Mouse (Mus musculus) cerebellum, postnatal 10 days (tissue): ENCODE measurements around the gene B430306N03Rik.
A peak's percentile ranks its signal among the peaks of the same experiment; 100 is the strongest.
"Not testable (repeated sequence)": the region's sequence is repeated elsewhere in the genome, so short reads cannot be mapped to it uniquely, and the experiment has no call there.

ENCODE experiments used
- DNase-seq, 2 experiments: peaks; one replicate each; pipeline ENCODE4 v3.0.0; 2021; ENCODE audit warnings: mixed read lengths in 2 of 2

B430306N03Rik gene

DNA sequence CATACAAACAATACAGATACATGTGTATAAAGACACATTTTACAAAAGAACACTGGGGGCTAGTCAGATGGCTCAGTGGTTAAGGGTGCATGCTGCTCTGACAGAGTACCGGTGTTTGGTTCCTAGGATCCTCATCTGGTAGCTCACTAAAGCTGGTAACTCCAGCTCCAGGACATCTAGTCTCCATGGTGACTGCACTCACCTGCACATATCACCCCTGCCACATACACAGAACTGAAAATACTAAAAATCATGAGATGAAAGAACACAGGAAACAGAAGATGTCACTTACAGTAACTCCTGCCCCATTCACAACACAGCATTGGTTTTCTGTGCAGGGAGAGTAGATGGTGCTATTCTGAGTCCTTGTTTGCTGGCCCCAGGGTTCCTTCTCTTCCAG lies 2.7 kb downstream of the B430306N03Rik start:
- DNase-seq, result no peak

DNA sequence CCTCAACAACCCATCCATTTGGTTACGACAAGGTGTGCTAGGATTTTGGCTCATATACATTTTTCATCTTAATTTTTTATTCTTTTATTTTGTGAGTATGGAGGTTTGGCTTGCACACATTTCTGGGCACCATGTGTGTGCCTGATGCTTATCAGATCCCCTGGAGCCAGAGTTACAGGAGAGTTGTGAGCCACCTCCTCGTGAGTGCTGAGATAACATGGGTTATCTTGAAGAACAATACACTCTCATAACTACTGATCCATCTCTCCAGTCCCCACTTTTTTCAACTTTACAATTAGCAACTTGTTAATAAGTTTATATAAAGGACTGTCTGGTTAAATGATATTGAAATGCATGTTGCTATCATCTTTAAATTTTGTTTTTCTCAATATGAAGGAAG lies 5.3 kb downstream of the B430306N03Rik start:
- DNase-seq, result no peak

DNA sequence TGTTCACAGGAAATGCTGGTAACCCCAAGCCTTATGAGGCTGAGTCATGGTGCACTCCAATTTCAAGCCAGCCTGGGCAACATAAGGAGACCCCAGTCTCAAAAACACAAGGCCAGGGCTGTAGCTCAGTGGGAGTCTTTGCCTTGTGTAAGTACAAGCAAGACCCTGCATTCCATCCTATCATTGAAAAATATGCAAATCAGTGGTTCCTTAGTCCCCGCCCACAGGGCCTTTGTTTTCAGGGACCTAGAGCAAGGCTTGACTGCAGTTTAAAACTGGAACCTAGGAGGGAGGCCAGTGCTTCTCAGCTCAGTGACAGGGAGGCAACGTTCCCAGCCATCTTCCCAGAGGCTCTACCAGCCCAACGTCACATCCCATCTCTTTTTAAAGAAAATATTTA lies 7.3 kb downstream of the B430306N03Rik start:
- DNase-seq, result no peak

DNA sequence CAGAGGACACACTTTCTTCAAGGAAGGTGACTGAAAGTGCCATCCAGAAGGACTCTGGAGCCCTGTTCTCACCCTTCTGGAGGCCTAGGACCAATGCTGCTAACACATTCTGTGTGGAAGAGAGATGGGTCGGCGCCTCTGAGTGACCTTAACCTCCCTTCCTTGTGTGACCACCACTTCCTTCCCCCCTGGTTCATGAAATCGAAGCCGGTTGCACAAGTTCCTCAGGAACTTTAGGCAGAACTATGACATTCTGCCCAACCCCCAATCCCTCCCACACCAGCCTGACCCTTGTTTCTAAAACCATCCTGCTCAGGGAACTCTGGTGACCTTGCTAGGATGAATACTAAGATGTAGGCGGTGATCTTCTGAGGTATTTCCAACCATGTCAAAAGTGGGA lies 8.3 kb downstream of the B430306N03Rik start:
- no peak for DNase-seq

DNA sequence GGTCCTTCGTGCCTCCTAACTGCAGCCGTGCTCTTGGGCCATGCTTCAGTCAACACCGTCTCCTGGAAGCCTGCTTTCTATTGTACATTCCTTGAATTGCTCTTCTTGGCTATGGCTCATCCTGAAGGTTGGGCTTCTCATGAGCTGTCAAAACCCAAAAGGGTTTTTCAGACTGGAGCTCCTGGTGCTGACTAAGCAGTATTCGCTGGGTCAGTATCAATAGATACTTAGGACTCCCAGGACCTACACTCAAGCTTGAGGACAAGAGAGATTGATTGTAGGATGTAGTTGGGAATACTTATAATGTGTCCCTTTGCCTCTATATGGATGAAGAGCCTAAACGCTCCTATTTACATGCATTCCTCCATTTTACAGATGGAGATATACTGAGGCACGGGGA lies 9.2 kb downstream of the B430306N03Rik start:
- no peak for DNase-seq

DNA sequence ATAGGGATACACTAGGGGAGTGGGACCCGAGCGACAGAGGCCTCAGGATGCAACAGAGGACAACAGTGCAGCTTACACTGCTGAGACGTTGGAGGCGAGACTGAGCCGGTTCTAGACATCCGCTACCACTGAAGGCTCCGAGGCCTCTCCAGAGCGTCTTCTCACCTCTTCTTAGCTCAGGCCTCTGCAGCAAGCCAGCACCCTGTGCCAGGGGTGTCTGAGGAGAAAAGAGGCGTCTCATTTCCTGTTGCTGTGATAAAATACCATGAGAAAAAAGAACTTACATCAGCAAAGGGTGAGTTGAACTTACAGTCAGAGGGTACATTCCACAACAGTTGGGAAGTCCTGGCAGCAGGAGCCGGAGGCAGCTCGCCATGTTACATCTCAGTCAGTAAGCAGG lies 9.7 kb downstream of the B430306N03Rik start:
- no peak for DNase-seq

DNA sequence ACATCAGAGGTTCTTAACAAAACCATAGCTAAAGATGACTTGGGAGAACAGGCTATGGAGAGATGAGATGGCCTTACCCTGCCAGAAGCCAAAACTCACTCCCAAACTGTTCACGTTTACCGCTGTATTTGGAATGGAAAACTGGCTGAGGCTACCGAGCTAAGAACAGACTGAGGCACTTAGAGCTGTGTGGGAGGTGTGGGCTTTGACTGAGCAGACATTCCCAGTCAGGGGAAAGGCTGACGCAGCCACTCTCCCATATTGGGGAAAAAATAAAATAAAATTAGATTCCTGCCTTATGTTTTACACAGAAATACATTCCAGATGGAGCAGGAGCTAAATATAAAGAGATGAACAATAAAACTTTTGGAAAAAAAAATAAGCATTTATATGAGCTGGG lies 10.7 kb downstream of the B430306N03Rik start:
- no peak for DNase-seq

DNA sequence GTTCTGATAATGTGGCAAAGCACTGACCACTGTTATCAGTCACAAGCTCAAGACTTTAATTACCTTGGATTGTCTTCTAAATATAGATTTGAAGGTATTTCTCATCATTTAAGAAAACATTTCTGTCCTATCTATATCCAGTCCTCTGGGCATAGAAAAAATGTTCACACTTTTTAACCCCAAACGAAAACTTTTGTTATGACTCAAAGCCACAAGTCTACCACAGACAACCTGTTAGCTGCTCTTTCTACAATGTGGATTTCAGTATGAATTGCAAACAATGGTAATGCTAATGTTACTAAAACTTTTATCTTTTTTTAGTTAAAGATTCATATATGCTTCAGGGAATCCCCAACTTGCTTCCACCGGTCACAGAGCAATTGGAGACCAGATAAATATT lies 16.6 kb downstream of the B430306N03Rik start:
- DNase-seq, result no peak

DNA sequence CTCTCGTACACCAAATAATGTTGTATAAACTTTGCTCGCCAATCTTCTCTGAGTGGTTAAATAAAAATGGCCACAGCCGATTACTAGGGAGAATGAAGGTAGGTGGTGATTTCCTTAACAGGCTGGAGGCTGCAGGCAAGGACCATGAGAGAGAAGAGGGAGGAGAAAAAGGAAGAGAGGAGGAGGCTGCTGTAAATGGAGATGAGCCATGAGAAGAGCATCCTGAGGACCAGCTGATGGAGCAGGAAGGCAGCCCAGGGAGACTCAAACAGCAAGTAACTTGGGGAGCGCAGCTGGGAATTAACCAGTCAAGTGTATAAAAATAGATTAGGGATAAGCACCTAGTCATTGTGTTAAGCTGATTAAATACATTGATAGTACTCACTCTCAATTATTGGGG lies 18.2 kb downstream of the B430306N03Rik start:
- no peak for DNase-seq

DNA sequence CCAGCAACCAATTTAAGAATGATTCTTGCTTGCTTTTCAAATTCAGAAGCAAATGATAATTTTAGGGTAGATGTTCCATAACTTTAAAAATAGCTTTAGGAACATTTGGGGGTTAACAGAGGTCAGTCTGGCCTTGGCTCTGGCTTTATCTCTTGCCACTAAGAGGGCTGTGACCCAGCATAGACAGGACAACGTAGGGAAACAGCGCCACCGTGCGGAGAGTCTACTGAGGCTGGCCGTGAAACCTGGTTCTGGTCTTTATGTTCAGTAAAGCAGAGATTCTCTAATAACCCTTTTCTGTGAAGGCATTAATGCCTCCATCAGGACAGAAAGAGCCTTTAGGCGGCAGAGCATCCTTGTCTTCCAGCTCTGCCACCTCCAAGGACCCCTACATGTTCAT lies 20.9 kb downstream of the B430306N03Rik start:
- DNase-seq, result peak; percentile 91 to 94

DNA sequence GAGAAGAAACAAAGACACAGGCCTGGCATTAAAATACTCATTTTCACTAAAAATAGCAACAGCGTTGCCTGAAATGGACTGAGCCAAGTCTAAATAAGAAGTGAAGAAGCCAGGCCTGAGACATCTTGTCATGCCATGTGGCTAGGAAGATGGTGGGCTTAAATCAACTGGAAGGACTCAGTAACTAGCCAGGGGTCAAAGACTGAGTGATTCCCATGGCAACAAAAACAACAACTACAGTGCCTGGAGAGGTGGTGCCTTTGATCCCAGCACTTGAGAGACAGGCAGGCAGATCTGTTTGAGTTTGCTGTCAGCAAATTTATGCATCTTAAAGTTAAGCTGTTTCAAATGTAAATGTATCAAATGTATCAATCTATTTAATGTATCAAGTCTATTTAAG lies 24.3 kb downstream of the B430306N03Rik start:
- DNase-seq, result no peak

DNA sequence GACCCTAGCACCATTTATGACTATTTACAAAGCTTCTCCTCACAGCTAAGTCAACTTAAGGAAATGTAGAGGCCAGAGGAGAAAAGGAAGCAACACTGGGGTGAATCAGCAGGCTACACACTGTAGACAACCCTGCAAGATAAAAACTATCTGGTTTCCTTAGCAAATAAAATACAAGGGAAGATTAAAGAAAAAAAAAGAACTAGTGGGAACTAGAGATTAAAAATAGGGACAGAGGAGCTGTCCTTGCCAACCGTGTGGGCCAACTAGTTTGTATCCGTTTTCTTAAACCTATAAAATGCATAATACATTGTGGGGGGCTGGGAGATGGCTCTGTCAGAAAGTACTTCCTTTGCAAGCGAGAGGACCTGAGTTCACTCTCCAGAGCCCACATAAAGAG lies 26.0 kb downstream of the B430306N03Rik start:
- no peak for DNase-seq

DNA sequence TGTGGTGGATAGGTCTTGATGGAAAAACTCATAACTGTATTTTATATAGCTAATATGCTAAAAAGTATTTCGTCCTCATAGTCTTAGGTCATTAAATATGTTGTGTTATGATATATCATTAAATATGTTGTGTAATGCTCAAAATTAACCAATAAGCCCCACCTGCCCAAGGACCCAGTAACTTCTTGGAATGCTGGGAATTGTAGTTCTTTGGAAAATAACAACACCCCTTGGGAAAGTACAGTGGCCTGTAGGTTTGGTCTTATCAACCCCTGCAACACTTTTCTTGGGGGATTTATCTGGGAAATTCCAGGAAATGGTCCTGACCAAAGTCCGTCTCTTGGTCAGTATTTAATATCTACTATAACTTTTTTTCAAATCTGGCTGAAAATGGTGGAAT lies 27.1 kb downstream of the B430306N03Rik start:
- no peak for DNase-seq

DNA sequence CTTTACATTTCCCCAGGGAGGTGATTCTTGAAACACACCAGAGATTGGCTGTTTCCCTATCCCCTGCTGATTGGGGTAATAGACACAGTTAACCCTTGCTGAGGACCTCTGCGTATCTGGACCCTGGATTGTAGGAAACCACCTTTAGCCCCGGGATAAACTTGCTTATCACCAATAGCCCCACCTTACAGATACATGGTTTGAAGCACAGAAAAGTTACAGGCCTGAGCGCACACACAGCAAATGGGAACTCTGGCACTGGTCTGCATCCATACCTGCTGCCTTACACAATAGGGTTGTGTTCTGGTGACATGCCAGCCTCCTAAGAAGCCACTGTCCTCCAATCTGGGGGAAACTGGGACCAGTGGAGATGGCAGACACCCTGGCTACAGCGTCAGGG lies 29.9 kb downstream of the B430306N03Rik start:
- DNase-seq, result no peak

DNA sequence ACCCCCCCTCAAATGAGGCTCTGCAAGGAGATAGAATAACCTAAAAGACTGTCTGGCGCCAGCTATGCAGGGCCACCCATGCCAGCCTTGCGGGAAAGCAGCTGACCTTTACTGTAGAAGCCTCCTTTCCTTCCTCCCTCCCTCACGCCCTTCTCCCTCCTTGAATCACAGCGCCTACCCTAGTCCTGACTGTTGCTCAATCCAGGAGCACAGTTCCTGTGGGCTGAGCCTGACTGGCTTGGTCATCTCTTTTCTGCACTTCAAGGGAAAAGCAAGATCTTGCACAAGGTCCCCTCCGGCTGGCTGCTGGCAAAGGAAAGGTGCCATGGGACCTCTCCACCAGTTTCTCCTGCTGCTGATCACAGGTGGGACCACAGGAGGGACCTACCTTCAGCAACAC lies 30.3 kb downstream of the B430306N03Rik start, which contains the start of gene Trem2:
Trem2 (plus strand) TSS at position 171 of the 400 bp plus-strand sequence.
- peak in 1 of 2 experiments; percentile 16 for DNase-seq

DNA sequence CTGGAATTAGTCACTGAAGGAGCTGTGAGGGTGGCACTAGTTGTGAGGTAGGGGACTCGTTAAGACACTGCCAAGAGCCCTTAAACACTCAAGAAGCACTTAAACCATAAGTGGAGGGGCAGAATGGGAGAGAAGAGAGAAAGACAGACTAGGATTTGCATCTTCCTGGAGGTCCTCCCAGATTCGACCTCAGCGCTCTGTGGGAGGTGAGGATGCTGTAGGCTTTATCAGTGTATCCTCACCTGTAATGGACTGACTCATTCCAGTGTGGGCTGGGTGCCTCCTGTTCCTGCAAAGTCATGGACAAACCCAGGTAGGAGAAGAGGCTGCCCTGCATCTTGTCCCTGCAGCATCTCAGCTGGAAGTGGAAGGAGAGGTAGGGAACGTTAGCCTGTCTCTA lies 30.9 kb downstream of the B430306N03Rik start:
- DNase-seq, result no peak

DNA sequence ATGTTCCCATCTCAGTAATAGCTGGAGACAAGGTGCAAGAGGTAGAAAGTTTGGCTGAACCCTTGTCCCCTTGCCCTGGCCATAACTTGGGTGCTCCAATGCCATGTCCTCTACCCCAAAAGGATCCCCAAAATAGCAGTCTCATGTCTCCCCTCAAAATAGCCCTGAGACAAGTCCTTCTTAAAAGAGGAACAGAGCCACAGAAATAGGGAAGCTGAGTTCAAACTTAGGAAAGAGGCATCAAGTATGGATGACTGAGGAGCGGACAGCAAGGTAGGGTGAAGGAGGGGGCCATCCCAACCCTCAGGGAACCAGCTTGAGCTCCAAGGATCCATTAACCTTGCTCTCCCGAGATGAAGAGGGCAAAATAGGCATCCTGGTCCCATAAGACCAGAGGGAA lies 31.3 kb downstream of the B430306N03Rik start:
- no peak for DNase-seq

DNA sequence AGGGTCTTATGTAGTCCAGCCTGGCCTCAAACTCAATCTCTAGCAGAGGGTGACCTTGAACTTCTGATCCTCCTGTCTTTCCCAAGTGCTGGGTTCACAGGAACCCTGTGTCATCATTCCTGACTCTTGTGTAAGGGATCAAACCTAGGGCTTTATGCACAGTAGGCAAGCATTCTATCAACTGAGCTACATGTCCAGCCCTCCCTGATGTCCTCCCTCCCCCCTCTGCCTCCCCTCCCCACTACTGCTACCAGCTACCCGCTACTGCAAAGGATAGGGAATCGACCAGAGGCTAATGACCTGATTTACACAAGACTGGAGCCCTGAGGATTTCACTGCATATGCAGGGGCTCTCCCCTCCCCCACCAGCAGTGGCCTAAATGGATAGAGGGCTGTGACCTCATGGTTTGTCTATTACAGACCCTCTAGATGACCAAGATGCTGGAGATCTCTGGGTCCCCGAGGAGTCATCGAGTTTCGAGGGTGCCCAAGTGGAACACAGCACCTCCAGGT lies 34.8 kb downstream of the B430306N03Rik start:
- DNase-seq, result no peak

DNA sequence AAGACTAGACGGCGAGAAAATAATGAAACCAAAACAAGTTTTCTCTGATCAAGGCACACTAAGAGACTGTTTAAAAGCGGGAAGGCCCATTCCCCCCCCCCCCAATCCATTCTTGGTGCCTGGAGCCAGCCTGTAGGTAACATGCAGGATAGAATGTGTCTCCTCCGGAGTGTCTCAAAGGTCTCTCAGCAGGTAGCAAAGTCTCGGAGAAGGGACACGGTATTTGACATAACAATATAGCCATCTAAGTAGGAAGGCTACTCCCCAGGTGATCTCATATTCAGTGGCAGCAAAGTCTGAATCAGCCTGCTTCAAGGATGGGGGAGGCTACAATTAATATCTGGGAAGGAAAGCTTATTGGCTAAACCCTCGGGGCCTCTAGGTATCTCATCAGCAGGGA lies 37.0 kb downstream of the B430306N03Rik start:
- DNase-seq, result not testable (repeated sequence)

DNA sequence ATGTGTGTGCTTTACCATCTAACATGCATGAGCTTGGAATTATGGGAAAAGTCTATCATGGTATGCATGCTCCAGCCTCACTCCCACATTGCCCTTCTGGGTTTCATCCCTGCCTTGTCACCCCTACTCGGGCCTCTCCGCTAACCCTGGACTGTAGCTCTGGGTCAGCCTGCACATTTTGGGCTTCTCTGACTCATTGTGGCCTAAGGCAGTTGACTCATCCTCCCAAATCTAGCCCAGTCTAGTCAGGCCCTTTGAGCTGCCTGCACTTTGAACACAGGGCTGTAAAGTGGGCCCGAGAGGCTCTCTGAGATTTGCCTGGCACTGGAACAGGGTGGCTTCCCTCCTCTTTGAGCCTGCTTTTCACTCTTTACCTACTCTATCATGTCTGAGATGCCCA lies 39.9 kb downstream of the B430306N03Rik start:
- DNase-seq, result no peak

DNA sequence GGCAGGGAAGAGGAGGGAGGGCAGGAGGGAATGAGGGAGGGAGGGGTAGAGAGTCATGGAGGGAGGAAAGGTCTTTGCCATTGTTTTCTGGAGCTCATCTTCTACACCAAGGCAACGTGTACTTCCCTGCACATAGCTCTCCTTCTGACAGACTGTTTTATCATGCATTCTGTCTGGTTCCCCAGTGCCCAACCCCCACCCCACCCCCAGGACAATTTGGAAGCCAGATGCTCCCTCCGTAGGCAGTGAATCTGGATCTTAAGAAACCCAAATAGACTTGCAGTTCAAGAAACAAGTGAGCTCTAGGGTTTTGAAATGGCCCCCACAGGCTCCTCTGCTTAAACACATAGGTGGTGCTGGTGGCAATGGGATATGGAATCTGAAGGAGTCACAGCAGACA lies 42.0 kb downstream of the B430306N03Rik start:
- DNase-seq, result no peak

DNA sequence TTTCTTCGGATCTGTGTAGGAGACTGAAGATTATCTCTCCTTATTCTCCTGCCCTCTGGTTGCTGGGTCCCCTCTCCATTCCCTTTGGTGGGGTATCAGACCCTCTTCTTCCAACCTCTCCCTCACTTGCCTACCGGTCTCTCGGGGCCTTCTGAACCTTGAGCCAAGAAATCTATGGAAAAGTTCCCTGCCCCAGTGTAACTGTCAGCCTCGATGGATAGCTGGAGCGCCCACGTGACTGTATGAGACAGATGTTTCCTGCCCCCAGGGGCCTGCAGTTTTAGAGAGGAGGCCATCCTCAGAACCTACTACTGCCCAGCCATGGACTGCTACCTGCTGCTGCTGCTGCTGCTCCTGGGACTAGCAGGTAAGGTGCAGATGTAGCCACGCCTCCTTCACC lies 43.7 kb downstream of the B430306N03Rik start, which contains the start of gene Treml1:
Treml1 (plus strand) TSS at position 301 of the 400 bp plus-strand sequence.
- no peak for DNase-seq

DNA sequence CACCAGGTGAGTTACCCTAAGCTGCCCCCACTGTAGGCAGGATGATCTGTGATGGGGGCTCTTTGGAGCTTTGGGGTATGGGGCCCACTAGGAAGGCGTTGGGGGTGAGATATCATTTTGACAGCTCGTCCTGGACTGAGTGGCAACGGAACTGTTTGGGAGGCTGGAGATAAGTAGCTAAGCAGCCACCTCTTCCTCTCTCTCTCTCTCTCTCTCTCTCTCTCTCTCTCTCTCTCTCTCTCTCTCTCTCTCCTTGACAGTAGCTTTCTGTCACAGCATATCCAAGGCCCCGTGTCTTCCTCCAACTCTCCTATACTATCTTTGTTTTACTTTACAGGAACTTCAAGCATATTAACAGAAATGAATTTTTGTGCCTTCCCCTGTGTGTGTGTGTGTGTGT lies 44.5 kb downstream of the B430306N03Rik start:
- no peak for DNase-seq

DNA sequence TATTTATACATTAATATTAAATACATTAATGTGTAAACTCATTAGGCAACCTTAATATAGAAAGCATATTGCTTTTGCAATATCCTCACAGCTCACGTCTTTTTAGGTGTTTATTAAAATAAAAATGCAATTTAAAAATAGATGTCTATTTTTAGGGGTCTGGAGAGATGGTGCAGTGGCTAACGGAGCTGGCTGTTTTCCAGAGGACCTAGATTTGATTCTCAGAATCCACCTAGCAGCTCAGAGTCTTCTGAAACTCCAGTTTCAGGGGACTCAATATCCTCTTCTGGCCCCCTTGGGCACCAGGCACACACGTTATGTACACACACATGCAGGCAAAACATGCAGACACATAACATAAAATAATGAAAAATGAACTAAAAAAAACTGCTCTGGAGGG lies 46.4 kb downstream of the B430306N03Rik start:
- DNase-seq, result peak; percentile 50 to 67

DNA sequence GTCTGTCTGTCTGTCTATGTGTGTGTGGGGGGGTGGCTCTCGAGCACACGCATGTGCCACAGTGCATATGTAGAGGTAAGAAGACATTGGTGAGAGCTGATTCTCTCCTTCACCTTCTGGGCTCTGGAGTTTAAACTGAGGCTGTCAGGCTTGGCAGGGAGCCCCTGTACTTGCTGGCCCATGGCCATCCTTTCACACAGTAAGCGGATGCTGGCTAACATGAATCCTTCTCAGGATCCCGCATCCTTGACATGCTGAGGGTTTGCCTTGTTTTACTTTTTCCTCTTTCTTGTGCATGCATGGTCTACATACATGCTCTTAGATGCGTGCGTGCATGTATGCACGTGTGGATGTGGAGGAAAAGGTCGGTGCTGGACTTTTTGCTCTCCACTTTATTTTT lies 47.0 kb downstream of the B430306N03Rik start:
- peak; percentile 90 to 92 for DNase-seq
